Mouse (Mus musculus): ENCODE data around the gene Triobp.

- TF ChIP-seq USF1 (IDR thresholded peaks at IDR 0.05; ENCODE audit: low read depth) (peak; percentile 99), CTCF (IDR thresholded peaks at IDR 0.05; ENCODE audit: control insufficient read depth, insufficient read depth, insufficient read length) (no peak), MYOG (IDR thresholded peaks at IDR 0.05; ENCODE audit: control insufficient read depth, extremely low read depth, insufficient read length) (no peak), CEBPB (IDR thresholded peaks at IDR 0.05; ENCODE audit: low read depth) (no peak), MAX (IDR thresholded peaks at IDR 0.05) (peak; percentile 78), MYOD1 (IDR thresholded peaks at IDR 0.05; ENCODE audit: control insufficient read depth, insufficient read length, low read depth) (no peak), FOSL1 (IDR thresholded peaks at IDR 0.05; ENCODE audit: insufficient read depth, low read length, poor library complexity, severe bottlenecking) (no peak)
These were observed 83.3 kb downstream of the Triobp start for GRCm38 (mm10) chr15:79030551-79031435.

Measured in C2C12 (cell line).